Mouse (Mus musculus) ES-E14 (cell line): ENCODE measurements around the gene Kirrel3.

ENCODE experiments used
- CHD2 ChIP-seq: IDR thresholded peaks from 2 replicates; pipeline ENCODE4 v1.6.1; 2014; ENCODE audit warnings: mild to moderate bottlenecking, low read depth, low read length, inconsistent platforms
- HCFC1 ChIP-seq: IDR thresholded peaks from 2 replicates; pipeline ENCODE4 v1.6.1; 2012; ENCODE audit warnings: low read length, inconsistent platforms, borderline replicate concordance; ENCODE audit not compliant: insufficient read depth
- MAFK ChIP-seq: IDR thresholded peaks from 2 replicates; pipeline ENCODE4 v1.6.1; 2014; ENCODE audit warnings: mild to moderate bottlenecking, low read depth, low read length, inconsistent platforms; ENCODE audit not compliant: insufficient read depth

- TF ChIP-seq HCFC1, result no peak
- no peak for TF ChIP-seq CHD2
- TF ChIP-seq MAFK, result no peak
Observed at GRCm38 (mm10) chr9:34592073-34592610, 106.4 kb downstream of the Kirrel3 start.
